Mouse (Mus musculus): ENCODE results near the gene Elavl1.
"Not testable (repeated sequence)": the region's sequence is repeated elsewhere in the genome, so short reads cannot be mapped to it uniquely, and the experiment has no call there.

Gene Elavl1

GRCm38 (mm10) chr8:4258678-4259077 lies 66.5 kb downstream of the Elavl1 start:
- no peak for DNase-seq (ENCODE audit: low spot score)

- peak; percentile 69 for DNase-seq (ENCODE audit: low spot score)
Observed at GRCm38 (mm10) chr8:4258233-4258632, 67.0 kb downstream of the Elavl1 start.

- DNase-seq (ENCODE audit: low spot score), result no peak
Observed at GRCm38 (mm10) chr8:4257350-4257749, 67.9 kb downstream of the Elavl1 start.

- no peak for DNase-seq (ENCODE audit: low spot score)
Observed at GRCm38 (mm10) chr8:4256911-4257310, 68.3 kb downstream of the Elavl1 start.

- not testable (repeated sequence) for DNase-seq (ENCODE audit: low spot score)
Observed at GRCm38 (mm10) chr8:4255471-4255870, 69.7 kb downstream of the Elavl1 start.

GRCm38 (mm10) chr8:4254001-4254400 lies 71.2 kb downstream of the Elavl1 start:
- DNase-seq (ENCODE audit: low spot score), result no peak

GRCm38 (mm10) chr8:4252934-4253841 lies 72.0 kb downstream of the Elavl1 start, which contains the start of gene Snapc2:
TSS of gene Snapc2 (plus strand) at chr8:4253080.
- DNase-seq (ENCODE audit: low spot score), result peak; percentile 96

GRCm38 (mm10) chr8:4252116-4252760 lies 73.0 kb downstream of the Elavl1 start:
- no peak for DNase-seq (ENCODE audit: low spot score)

- DNase-seq (ENCODE audit: low spot score), result peak; percentile 80
Observed at GRCm38 (mm10) chr8:4250306-4250970, 74.8 kb downstream of the Elavl1 start.

- no peak for DNase-seq (ENCODE audit: low spot score)
Observed at GRCm38 (mm10) chr8:4249213-4249612, 76.0 kb downstream of the Elavl1 start.

- DNase-seq (ENCODE audit: low spot score), result no peak
Observed at GRCm38 (mm10) chr8:4247951-4248540, 77.2 kb downstream of the Elavl1 start, which contains the start of gene Tgfbr3l. TSS of gene Tgfbr3l (plus strand) at chr8:4248214.

GRCm38 (mm10) chr8:4247241-4247640 lies 78.0 kb downstream of the Elavl1 start:
- no peak for DNase-seq (ENCODE audit: low spot score)

- DNase-seq (ENCODE audit: low spot score), result no peak
Observed at GRCm38 (mm10) chr8:4245737-4246136, 79.5 kb downstream of the Elavl1 start.

- no peak for DNase-seq (ENCODE audit: low spot score)
Observed at GRCm38 (mm10) chr8:4245061-4245460, 80.2 kb downstream of the Elavl1 start.

GRCm38 (mm10) chr8:4239193-4239890 lies 85.9 kb downstream of the Elavl1 start:
- DNase-seq (ENCODE audit: low spot score), result no peak

- DNase-seq (ENCODE audit: low spot score), result peak; percentile 100
Observed at GRCm38 (mm10) chr8:4238434-4239192, 86.6 kb downstream of the Elavl1 start, which contains the start of the genes Map2k7 and Gm49320. TSS of gene Map2k7 (plus strand) at chr8:4238740. TSS of gene Gm49320 (plus strand) at chr8:4238865.

GRCm38 (mm10) chr8:4237814-4238433 lies 87.3 kb downstream of the Elavl1 start:
- no peak for DNase-seq (ENCODE audit: low spot score)
